Mouse (Mus musculus): ENCODE data around the gene March5. TPM values are rescaled to one million over a fixed set of nuclear protein-coding genes. Genes with fewer than 3 reads are reported as not detected.

March5 gene
- total and polyA plus RNA-seq, 2 experiments from 2014 or later: 50.3 to 100 TPM

DNA sequence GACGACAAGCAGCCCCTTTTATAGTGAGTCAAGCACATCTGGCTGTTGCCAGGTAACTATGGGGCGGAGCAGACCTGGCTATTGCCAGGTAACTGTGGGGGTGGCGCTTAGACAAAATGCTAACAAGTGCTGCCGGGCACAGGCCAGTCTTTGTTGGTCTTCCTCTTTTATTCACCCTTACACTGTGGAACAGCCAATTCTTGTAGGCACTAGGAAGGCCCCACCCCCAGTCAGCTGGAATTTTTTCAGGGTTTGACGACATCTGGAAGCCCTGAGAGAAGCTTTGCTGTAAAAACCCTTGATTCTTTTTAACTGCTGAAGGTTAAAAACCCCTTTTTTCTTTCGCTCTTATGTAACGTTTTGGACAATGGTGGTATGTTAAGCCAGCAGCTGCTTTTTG is 31.3 kb downstream of the March5 start:
- DNase-seq (ENCODE audit: low spot score): peak; percentile 19
- no peak for TF ChIP-seq CTCF (IDR thresholded peaks at IDR 0.05; ENCODE audit: low read depth)
- H3K4me2 ChIP-seq (ENCODE audit: low read depth, low read length): no peak overlapping the region

DNA sequence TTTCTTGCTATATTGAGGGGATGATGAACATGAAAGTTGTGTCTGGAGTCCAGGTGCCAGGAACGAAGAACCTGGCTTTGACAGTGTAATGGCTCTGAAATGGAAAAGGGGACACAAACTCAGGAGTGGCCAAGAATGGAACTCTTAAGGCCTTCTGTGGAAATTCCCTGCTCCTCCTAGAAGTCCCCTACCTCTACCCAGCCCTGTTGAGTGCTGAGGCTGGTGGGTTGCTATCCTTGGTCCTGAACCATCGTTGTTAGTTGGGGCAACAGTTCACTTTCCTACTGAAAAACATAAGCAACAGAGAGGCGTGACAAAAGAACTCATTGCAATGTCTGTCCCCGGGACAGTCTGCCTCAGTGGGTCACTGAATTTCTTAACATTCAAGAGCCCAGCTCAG is 31.8 kb downstream of the March5 start:
- no peak overlapping the region for H3K4me2 ChIP-seq (ENCODE audit: low read depth, low read length)
- H3K36me3 ChIP-seq (ENCODE audit: insufficient read depth, low read length): no peaks in the 10 kb centered on the region
- H3K9ac ChIP-seq (replicated peaks; ENCODE audit: low read length): no peak overlapping the region
- ATAC-seq: no peak
- H3K4me3 ChIP-seq (ENCODE audit: low read length): no peak overlapping the region
- DNase-seq (ENCODE audit: low spot score): no peak
- no peaks in the 10 kb centered on the region for H3K4me1 ChIP-seq (ENCODE audit: insufficient read depth, low read length)
- 29% methylated on average over 4 of the region's 4 CpGs for WGBS
- no peak overlapping the region for H3K27ac ChIP-seq
- no peaks in the 10 kb centered on the region for H3K27me3 ChIP-seq (ENCODE audit: insufficient read depth, low read length)
- H3K9me3 ChIP-seq (ENCODE audit: low read length): no peaks in the 10 kb centered on the region
- no peak for TF ChIP-seq CTCF (IDR thresholded peaks at IDR 0.05; ENCODE audit: low read depth)

More for the DNA sequence above, 31.3 kb downstream of the March5 start:
- ATAC-seq: peak; percentile 56
- Histone ChIP-seq H3K27ac (no peak overlapping the region), H3K27me3 (ENCODE audit: insufficient read depth, low read length) (no peaks in the 10 kb centered on the region), H3K9me3 (ENCODE audit: low read length) (no peaks in the 10 kb centered on the region), H3K4me1 (ENCODE audit: insufficient read depth, low read length) (no peaks in the 10 kb centered on the region), H3K4me3 (ENCODE audit: low read length) (no peak overlapping the region), H3K36me3 (ENCODE audit: insufficient read depth, low read length) (no peaks in the 10 kb centered on the region), H3K9ac (replicated peaks; ENCODE audit: low read length) (no peak overlapping the region)
- 18% methylated on average over 7 of the region's 7 CpGs for WGBS

DNA sequence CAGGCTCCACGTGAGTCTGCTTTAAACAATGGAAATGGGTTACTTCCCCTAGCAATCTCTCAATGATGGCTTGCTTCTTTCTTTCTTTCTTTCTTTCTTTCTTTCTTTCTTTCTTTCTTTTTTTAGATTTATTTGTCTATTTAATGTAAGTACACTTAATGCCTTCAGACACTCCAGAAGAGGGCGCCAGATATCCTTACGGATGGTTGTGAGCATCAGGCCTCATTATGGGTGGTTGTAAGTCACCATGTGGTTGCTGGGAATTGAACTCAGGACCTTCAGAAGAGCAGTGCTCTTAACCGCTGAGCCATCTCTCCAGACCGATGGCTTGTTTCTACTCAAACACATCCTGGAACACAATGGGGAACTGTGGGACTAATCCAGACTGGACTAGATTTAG is 33.9 kb downstream of the March5 start:
- no peak for TF ChIP-seq CTCF (IDR thresholded peaks at IDR 0.05; ENCODE audit: low read depth)
- no peaks in the 10 kb centered on the region for H3K4me1 ChIP-seq (ENCODE audit: insufficient read depth, low read length)
- no peaks in the 10 kb centered on the region for H3K9me3 ChIP-seq (ENCODE audit: low read length)
- no peak for DNase-seq (ENCODE audit: low spot score)
- H3K27ac ChIP-seq: no peak overlapping the region
- no peak overlapping the region for H3K4me2 ChIP-seq (ENCODE audit: low read depth, low read length)
- 68% methylated on average over 5 of the region's 5 CpGs for WGBS
- no peak overlapping the region for H3K9ac ChIP-seq (replicated peaks; ENCODE audit: low read length)
- H3K36me3 ChIP-seq (ENCODE audit: insufficient read depth, low read length): no peaks in the 10 kb centered on the region
- H3K4me3 ChIP-seq (ENCODE audit: low read length): no peak overlapping the region
- H3K27me3 ChIP-seq (ENCODE audit: insufficient read depth, low read length): no peaks in the 10 kb centered on the region
- no peak for ATAC-seq

DNA sequence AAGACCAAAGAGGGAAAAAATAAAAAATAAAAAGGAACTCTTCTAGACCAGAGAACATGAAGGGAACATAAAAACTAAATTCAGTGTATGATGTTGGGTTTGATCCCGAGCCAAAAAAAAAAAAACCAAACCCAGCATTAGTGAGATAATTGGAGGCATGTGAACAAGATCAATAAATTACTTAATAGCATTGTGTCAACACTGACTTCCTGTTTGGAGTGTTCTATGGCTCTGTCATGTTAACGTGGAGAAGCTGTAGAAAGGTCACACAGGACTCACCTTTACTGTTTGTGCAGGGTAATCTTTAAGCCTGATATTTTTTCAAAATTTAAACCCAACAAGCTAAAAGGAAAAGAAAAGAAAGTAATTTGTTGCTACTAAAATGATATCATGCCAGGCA is 35.4 kb downstream of the March5 start:
- no peak for TF ChIP-seq CTCF (IDR thresholded peaks at IDR 0.05; ENCODE audit: low read depth)
- WGBS: 64% methylated on average over 2 of the region's 2 CpGs

DNA sequence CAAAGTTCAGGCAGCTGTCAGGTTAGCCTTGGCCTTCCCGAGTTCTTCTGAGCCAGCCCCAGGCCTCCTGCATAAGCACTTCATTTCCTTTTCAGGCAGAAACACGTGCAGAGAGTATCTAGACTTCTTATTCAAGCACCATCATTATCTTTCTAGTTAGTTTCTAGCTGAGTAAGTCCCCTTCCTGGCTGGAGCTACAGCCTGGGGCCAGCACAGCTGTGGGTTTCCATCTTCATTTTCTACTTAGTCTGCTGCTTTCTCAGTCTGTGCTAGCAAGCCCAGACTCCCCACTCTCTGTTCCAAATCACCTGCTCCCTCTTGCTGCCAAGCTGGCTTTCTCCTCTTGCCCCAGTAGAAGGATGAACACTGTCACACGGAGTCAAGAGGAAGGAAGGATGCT is 39.5 kb downstream of the March5 start:
- 49% methylated on average over 3 of the region's 3 CpGs for WGBS
- Histone ChIP-seq H3K9ac (replicated peaks; ENCODE audit: low read length) (no peak overlapping the region), H3K4me1 (ENCODE audit: insufficient read depth, low read length) (no peaks in the 10 kb centered on the region), H3K9me3 (ENCODE audit: low read length) (no peaks in the 10 kb centered on the region), H3K27ac (no peak overlapping the region), H3K4me2 (ENCODE audit: low read depth, low read length) (no peak overlapping the region), H3K4me3 (ENCODE audit: low read length) (no peak overlapping the region), H3K36me3 (ENCODE audit: insufficient read depth, low read length) (no peaks in the 10 kb centered on the region), H3K27me3 (ENCODE audit: insufficient read depth, low read length) (no peaks in the 10 kb centered on the region)
- DNase-seq (ENCODE audit: low spot score): no peak
- TF ChIP-seq CTCF (IDR thresholded peaks at IDR 0.05; ENCODE audit: low read depth): no peak
- no peak for ATAC-seq

More for the DNA sequence above, 35.4 kb downstream of the March5 start:
- no peaks in the 10 kb centered on the region for H3K36me3 ChIP-seq (ENCODE audit: insufficient read depth, low read length)
- no peak overlapping the region for H3K4me2 ChIP-seq (ENCODE audit: low read depth, low read length)
- DNase-seq (ENCODE audit: low spot score) (no peak), ATAC-seq (no peak)
- H3K27ac ChIP-seq: no peak overlapping the region
- no peaks in the 10 kb centered on the region for H3K9me3 ChIP-seq (ENCODE audit: low read length)
- no peak overlapping the region for H3K4me3 ChIP-seq (ENCODE audit: low read length)
- no peaks in the 10 kb centered on the region for H3K27me3 ChIP-seq (ENCODE audit: insufficient read depth, low read length)
- no peak overlapping the region for H3K9ac ChIP-seq (replicated peaks; ENCODE audit: low read length)
- H3K4me1 ChIP-seq (ENCODE audit: insufficient read depth, low read length): no peaks in the 10 kb centered on the region

DNA sequence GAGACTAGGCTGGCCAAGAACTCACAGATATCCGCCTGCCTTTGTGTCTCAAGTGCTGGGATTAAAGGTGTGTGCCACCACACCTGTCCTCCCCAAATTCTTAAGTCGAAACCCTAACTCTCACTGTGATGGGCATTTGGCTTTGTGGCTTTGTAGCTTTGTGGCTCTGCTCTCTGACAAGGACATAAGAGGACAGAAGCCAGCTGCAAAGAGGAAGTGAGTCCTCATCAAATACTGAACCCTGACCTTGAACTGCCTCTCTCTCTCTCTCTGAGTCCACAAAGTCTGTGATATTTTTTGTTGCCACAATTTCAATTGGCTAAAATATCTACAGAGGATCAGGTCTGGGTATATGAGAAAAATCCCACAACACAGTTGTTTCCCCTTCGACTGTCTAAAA is 40.9 kb downstream of the March5 start:
- Histone ChIP-seq H3K9me3 (ENCODE audit: low read length) (no peaks in the 10 kb centered on the region), H3K9ac (replicated peaks; ENCODE audit: low read length) (no peak overlapping the region), H3K4me3 (ENCODE audit: low read length) (no peak overlapping the region), H3K27ac (no peak overlapping the region), H3K4me1 (ENCODE audit: insufficient read depth, low read length) (no peaks in the 10 kb centered on the region), H3K27me3 (ENCODE audit: insufficient read depth, low read length) (no peaks in the 10 kb centered on the region), H3K4me2 (ENCODE audit: low read depth, low read length) (no peak overlapping the region), H3K36me3 (ENCODE audit: insufficient read depth, low read length) (no peaks in the 10 kb centered on the region)
- ATAC-seq (no peak), DNase-seq (ENCODE audit: low spot score) (no peak)
- TF ChIP-seq CTCF (IDR thresholded peaks at IDR 0.05; ENCODE audit: low read depth): no peak
- 80% methylated on average over 3 of the region's 3 CpGs for WGBS

DNA sequence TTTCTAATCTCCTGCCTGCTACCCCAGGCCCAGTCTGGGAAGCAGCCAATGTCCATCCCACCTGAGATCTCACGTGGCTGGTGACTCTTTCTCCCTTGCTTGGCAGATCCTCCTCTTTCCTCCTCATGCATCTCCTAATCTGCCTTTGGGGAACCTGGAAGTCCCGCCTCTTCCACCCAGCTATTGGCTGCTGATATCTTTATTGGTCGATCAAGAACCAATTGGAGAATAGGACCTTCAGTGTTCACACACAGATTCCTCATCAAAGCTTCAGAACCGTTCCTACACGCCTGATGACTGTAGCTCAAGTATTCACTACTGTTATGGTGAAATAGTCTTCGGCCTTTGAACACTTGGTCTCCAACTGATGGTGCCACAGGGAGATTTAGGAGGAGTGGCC is 44.8 kb downstream of the March5 start:
- DNase-seq (ENCODE audit: low spot score) (no peak), ATAC-seq (no peak)
- no peak overlapping the region for H3K4me3 ChIP-seq (ENCODE audit: low read length)
- H3K4me2 ChIP-seq (ENCODE audit: low read depth, low read length): no peak overlapping the region
- H3K36me3 ChIP-seq (ENCODE audit: insufficient read depth, low read length): no peaks in the 10 kb centered on the region
- H3K27ac ChIP-seq: no peak overlapping the region
- no peaks in the 10 kb centered on the region for H3K4me1 ChIP-seq (ENCODE audit: insufficient read depth, low read length)
- H3K9me3 ChIP-seq (ENCODE audit: low read length): no peaks in the 10 kb centered on the region
- H3K27me3 ChIP-seq (ENCODE audit: insufficient read depth, low read length): no peaks in the 10 kb centered on the region
- no peak overlapping the region for H3K9ac ChIP-seq (replicated peaks; ENCODE audit: low read length)
- 68% methylated on average over 6 of the region's 6 CpGs for WGBS
- no peak for TF ChIP-seq CTCF (IDR thresholded peaks at IDR 0.05; ENCODE audit: low read depth)

All from hindbrain, postnatal 0 days (tissue).